Mouse (Mus musculus) heart, embryonic 14.5 days (tissue): ENCODE data around the gene Acer2. TPM values are rescaled to one million over a fixed set of nuclear protein-coding genes. Genes with fewer than 3 reads are reported as not detected.
A peak's percentile ranks its signal among the peaks of the same experiment; 100 is the strongest.

Experiments
- ATAC-seq: fragments of 200-750 bp; cut with Nextera tagmentation; 2 replicates; pipeline ENCODE4 v1.8.0; 2017; ENCODE audit warnings: low read depth, moderate TSS enrichment; ENCODE audit not compliant: insufficient number of reproducible peaks, insufficient read depth, low FRiP score
- H3K27ac ChIP-seq, 2 experiments: fragments of 200-500 bp in 1 of 2; fragments of 300-500 bp in 1 of 2; sonication (generic) in 1 of 2; replicated peaks in 1 of 2; 2 replicates each; pipeline ENCODE4 v1.5.1; 2012 to 2014; ENCODE audit warnings: low read depth in 2 of 2, low read length in 2 of 2, control low read depth in 1 of 2, mild to moderate bottlenecking in 1 of 2, mixed read lengths in 1 of 2; ENCODE audit not compliant: control insufficient read depth in 1 of 2, insufficient read depth in 1 of 2
- H3K27me3 ChIP-seq: fragments of 300-500 bp; sonication (generic); 2 replicates; pipeline ENCODE4 v1.6.1; 2014; ENCODE audit warnings: mild to moderate bottlenecking, low read length, control low read depth; ENCODE audit not compliant: control insufficient read depth, insufficient read depth
- H3K36me3 ChIP-seq: fragments of 300-500 bp; sonication (generic); 2 replicates; pipeline ENCODE4 v1.6.1; 2014; ENCODE audit warnings: mild to moderate bottlenecking, control low read depth, low read length, mixed read lengths; ENCODE audit not compliant: control insufficient read depth, insufficient read depth
- H3K4me1 ChIP-seq, 2 experiments: fragments of 200-500 bp in 1 of 2; fragments of 300-500 bp in 1 of 2; sonication (generic) in 1 of 2; 2 replicates each; pipeline ENCODE4 v1.6.1; 2012 to 2014; ENCODE audit warnings: low read length in 2 of 2, control low read depth in 1 of 2, mixed read lengths in 1 of 2; ENCODE audit not compliant: control insufficient read depth in 2 of 2, insufficient read depth in 2 of 2
- H3K4me2 ChIP-seq: fragments of 300-500 bp; sonication (generic); 2 replicates; pipeline ENCODE4 v1.6.1; 2014; ENCODE audit warnings: mild to moderate bottlenecking, low read length
- H3K4me3 ChIP-seq, 2 experiments: fragments of 200-500 bp in 1 of 2; fragments of 300-500 bp in 1 of 2; sonication (generic) in 1 of 2; 2 replicates each; pipeline ENCODE4 v1.5.1; 2012 to 2014; ENCODE audit warnings: low read length in 2 of 2, mild to moderate bottlenecking in 2 of 2, control low read depth in 1 of 2, low read depth in 1 of 2, moderate library complexity in 1 of 2; ENCODE audit not compliant: control insufficient read depth in 1 of 2, insufficient read depth in 1 of 2
- H3K9ac ChIP-seq: fragments of 300-500 bp; sonication (generic); 2 replicates; pipeline ENCODE4 v1.6.1; 2014; ENCODE audit warnings: mild to moderate bottlenecking, low read length
- H3K9me3 ChIP-seq: fragments of 300-500 bp; sonication (generic); 2 replicates; pipeline ENCODE4 v1.6.1; 2016; ENCODE audit warnings: low read length, control low read depth; ENCODE audit not compliant: control insufficient read depth
- WGBS: fragments of 180-500 bp; shearing (Covaris S2); extraction: QIAGEN DNeasy Blood & Tissue Kit; methylation state at CpG from one replicate; pipeline ENCODE4 v1.1.7; 2014; 5-methylcytosine and 5-hydroxymethylcytosine counted together
- polyA plus RNA-seq: library from polyadenylated mRNA; unstranded; fragments of >200 nt; fragmentation: Nextera tagmentation; extraction: Ambion mirVana; gene quantifications from 2 replicates; pipeline ENCODE4 v1.2.1, GENCODE M21; 2014

Gene Acer2
- polyA plus RNA-seq, 1 experiment from 2014 or later = 35.1 TPM

DNA sequence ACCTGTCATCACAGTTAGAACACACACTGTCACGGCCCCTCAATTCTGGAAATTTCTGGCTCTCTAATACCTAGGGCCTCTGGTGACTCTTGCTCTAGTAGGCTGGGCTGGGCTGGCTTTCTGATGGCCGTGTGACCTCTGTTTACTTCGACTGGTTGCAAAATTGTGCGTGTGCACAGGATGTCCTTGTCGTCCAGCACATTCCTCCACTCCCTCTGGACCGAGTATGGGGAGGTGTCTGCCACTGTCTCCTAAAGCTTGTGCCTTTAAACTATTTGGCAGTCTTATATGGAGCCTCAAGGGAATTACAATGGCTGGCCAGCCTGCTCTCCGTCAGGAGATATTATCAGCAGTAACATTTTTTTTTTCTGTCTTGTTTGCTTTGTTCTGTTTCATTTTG is 23.2 kb downstream of the Acer2 start:
- Histone ChIP-seq H3K9ac (no peak overlapping the region), H3K27me3 (no peaks in the 10 kb centered on the region), H3K36me3 (no peaks in the 10 kb centered on the region), H3K4me2 (no peak overlapping the region), H3K4me3 (no peak overlapping the region), H3K4me1 (peaks cover 3 to 6% of the 10 kb centered on the region in 2 experiments; a peak in 1 of 4 replicates), H3K9me3 (no peaks in the 10 kb centered on the region), H3K27ac (peak overlapping the region in 1 of 2 experiments; percentile 35; a peak in 1 of 4 replicates)
- WGBS = 48% methylated on average over 7 of the region's 7 CpGs
- ATAC-seq = no peak

DNA sequence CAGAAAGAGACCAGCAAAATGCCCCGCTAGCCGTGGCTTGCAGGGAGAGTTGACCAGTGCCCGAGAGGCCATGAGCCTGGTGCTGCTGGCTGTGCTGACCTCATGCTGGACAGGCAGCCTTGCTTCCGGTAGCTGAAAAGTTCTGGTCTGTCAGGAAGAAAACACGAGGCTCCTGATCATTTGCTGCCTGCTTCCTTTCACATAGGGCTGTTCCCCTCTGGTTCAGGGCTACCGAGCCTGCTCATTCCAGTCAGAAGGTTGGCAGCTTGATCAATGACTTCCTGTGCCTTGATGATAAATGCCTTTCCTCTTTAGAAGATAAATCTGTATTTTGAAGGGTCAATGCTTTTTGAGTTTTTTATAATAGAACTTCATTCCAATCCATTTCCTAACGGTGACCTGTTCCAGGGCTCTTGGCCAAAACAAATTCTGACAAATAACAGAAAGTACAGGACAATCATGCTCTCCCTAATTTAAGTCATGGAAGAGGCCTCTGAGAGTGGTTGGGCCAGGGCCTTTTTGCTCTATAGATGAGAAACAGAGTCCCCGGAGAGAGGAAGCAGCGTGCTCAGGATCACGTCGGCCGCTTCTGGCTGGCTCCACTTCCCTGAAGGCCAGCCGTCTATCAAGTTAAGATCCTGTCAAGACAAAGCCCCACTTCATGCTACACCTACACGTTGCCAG is 24.7 kb downstream of the Acer2 start:
- Histone ChIP-seq H3K4me1 (peaks cover 3 to 6% of the 10 kb centered on the region in 2 experiments; a peak in 1 of 4 replicates), H3K27me3 (no peaks in the 10 kb centered on the region), H3K36me3 (0 out of 2 replicates have a peak, but pooled peaks cover 3% of the 10 kb centered on the region), H3K9ac (no peak overlapping the region), H3K27ac (peak overlapping the region; percentile 56 to 83), H3K9me3 (no peaks in the 10 kb centered on the region), H3K4me3 (no peak overlapping the region), H3K4me2 (no peak overlapping the region)
- ATAC-seq = peak; percentile 75
- 32% methylated on average over 14 of the region's 14 CpGs for WGBS

GRCm38 (mm10) chr4:86902351-86902750 is 28.2 kb downstream of the Acer2 start:
- Histone ChIP-seq H3K27me3 (no peaks in the 10 kb centered on the region), H3K27ac (peak overlapping the region; percentile 44 to 51; a peak in 3 of 4 replicates), H3K4me1 (peaks cover 2 to 5% of the 10 kb centered on the region in 2 experiments; a peak in 1 of 4 replicates), H3K4me3 (no peak overlapping the region), H3K9me3 (no peaks in the 10 kb centered on the region), H3K4me2 (no peak overlapping the region), H3K36me3 (0 out of 2 replicates have a peak, but pooled peaks cover 4% of the 10 kb centered on the region), H3K9ac (no peak overlapping the region)
- 52% methylated on average over 6 of the region's 6 CpGs for WGBS
- no peak for ATAC-seq

DNA sequence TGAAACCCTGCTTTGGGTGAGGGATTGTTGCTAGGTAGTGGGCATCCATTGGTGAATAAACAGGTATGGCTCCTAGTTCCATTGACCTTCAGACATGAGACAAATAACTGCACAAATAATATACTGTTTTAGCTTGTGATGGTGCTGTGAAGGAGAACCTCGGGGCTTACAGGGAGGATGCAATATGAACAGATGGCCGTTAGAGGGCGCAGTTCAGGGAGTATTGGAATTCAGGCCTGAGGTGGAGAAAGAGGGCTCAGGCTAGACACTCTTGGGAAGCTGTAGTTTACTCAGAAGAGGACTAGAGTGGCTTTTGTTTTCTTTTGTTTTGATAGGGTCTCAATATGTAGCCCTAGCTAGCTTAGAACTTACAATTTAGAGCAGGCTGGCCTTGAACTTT is 30.8 kb downstream of the Acer2 start:
- 0 out of 4 replicates have a peak, but pooled peaks cover 0 to 2% of the 10 kb centered on the region in 2 experiments for H3K4me1 ChIP-seq
- WGBS = 28% methylated on average over 3 of the region's 3 CpGs
- no peak overlapping the region for H3K27ac ChIP-seq
- H3K4me3 ChIP-seq = no peak overlapping the region
- 0 out of 2 replicates have a peak, but pooled peaks cover 4% of the 10 kb centered on the region for H3K36me3 ChIP-seq
- no peaks in the 10 kb centered on the region for H3K9me3 ChIP-seq
- no peak overlapping the region for H3K9ac ChIP-seq
- no peak overlapping the region for H3K4me2 ChIP-seq
- no peaks in the 10 kb centered on the region for H3K27me3 ChIP-seq
- ATAC-seq = no peak

DNA sequence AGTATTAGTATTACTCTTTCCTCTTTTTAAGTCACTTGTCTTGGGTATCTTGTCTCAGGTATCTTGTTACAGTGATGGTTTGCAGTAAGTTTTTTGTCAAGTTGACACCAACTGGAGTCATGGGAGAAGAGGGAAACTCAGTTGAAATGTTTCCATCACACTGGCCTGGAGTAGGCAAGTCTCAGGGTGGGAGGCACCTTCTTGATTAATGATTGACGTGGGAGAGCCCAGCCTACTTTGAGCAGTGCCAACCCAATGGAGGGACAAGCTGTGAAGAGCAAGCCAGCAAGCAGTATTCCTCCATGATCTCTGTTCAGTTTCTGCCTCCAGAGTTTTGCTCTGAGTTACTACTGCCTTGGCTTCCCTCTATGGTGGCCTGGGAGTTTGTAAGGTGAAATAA is 31.7 kb downstream of the Acer2 start:
- 0 out of 4 replicates have a peak, but pooled peaks cover 0 to 2% of the 10 kb centered on the region in 2 experiments for H3K4me1 ChIP-seq
- no peak overlapping the region for H3K27ac ChIP-seq
- 89% methylated on average over 1 of the region's 1 CpGs for WGBS
- no peak overlapping the region for H3K9ac ChIP-seq
- no peak overlapping the region for H3K4me2 ChIP-seq
- H3K27me3 ChIP-seq = no peaks in the 10 kb centered on the region
- H3K9me3 ChIP-seq = no peaks in the 10 kb centered on the region
- no peak for ATAC-seq
- peaks cover 6% of the 10 kb centered on the region; the same call in 1 of the 2 replicates for H3K36me3 ChIP-seq
- H3K4me3 ChIP-seq = no peak overlapping the region

DNA sequence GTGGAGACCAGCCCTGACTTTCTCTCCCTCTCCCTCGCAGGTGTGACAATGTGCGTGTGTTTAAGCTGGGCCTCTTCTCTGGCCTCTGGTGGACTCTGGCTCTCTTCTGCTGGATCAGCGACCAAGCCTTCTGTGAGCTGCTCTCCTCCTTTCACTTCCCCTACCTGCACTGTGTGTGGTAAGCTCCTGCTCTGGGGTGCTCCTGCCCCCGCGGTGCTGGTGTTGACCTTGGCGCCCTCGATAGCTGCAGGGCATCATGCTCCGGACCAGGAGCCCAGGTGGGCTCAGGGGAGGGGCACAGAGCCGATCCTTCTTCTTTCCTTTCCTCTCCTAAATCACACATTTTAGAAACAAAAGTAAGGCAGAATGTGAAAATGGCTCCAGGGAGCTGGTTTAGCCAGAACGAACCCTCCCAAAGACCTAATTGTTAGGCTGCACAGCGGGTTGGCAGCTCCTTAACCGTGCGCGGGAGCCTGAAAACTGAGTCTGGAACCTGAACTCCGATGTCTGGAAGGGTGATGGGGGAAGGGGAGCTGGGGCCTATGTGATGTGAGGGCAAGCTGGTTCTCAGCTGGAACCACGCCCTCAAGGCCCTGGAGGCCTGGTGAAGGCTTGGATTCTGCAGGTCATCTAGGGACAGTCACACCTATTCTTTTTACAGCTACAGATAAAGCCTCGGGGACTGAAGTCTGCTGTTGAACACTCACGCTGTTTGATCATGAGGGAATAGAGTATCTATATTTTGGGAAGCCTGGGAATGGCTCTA is 37.6 kb downstream of the Acer2 start:
- no peak overlapping the region for H3K9ac ChIP-seq
- H3K27me3 ChIP-seq = no peaks in the 10 kb centered on the region
- 30% methylated on average over 18 of the region's 18 CpGs for WGBS
- H3K4me3 ChIP-seq = no peak overlapping the region
- H3K27ac ChIP-seq = no peak overlapping the region
- ATAC-seq = no peak
- peaks cover 5 to 7% of the 10 kb centered on the region in 2 experiments; a peak in 3 of 4 replicates for H3K4me1 ChIP-seq
- peaks cover 17% of the 10 kb centered on the region for H3K36me3 ChIP-seq
- H3K4me2 ChIP-seq = 0 out of 2 replicates have a peak overlapping the region, but pooled peaks have one; percentile 9
- no peaks in the 10 kb centered on the region for H3K9me3 ChIP-seq

- Histone ChIP-seq H3K4me1 (peaks cover 5 to 7% of the 10 kb centered on the region in 2 experiments; a peak in 3 of 4 replicates), H3K9ac (no peak overlapping the region), H3K27ac (no peak overlapping the region), H3K9me3 (no peaks in the 10 kb centered on the region), H3K27me3 (no peaks in the 10 kb centered on the region), H3K4me2 (no peak overlapping the region), H3K4me3 (no peak overlapping the region), H3K36me3 (peaks cover 23% of the 10 kb centered on the region)
- 78% methylated on average over 7 of the region's 7 CpGs for WGBS
- ATAC-seq = no peak
Measured at GRCm38 (mm10) chr4:86912757-86913156, 38.6 kb downstream of the Acer2 start.
